Mouse (Mus musculus) heart, adult 2 months (tissue): Measurements from ENCODE around the gene Drc1. TPM values are rescaled to one million over a fixed set of nuclear protein-coding genes. Genes with fewer than 3 reads are reported as not detected.

Experiments used
- DNase-seq, 2 experiments: peaks; one replicate each; pipeline ENCODE4 v3.0.0; 2021
- H3K27ac ChIP-seq: fragments of 200-600 bp; 2 replicates; pipeline ENCODE4 v1.8.1; 2022
- H3K27me3 ChIP-seq: fragments of 200-500 bp; 2 replicates; pipeline ENCODE4 v1.6.1; 2012; ENCODE audit warnings: mild to moderate bottlenecking, low read length, inconsistent platforms, mixed read lengths; ENCODE audit not compliant: control insufficient read depth, insufficient read depth
- H3K36me3 ChIP-seq: fragments of 200-500 bp; 2 replicates; pipeline ENCODE4 v1.6.1; 2012; ENCODE audit warnings: low read length, inconsistent platforms; ENCODE audit not compliant: control insufficient read depth, insufficient read depth
- H3K4me1 ChIP-seq: fragments of 200-500 bp; 2 replicates; pipeline ENCODE4 v1.6.1; 2011; ENCODE audit warnings: low read length; ENCODE audit not compliant: control insufficient read depth, insufficient read depth
- H3K4me3 ChIP-seq: fragments of 200-600 bp; 2 replicates; pipeline ENCODE4 v1.8.1; 2022
- H3K79me2 ChIP-seq: fragments of 200-500 bp; replicated peaks from 2 replicates; pipeline ENCODE4 v1.6.1; 2012; ENCODE audit warnings: mild to moderate bottlenecking, inconsistent platforms, low read length, moderate library complexity, mixed read lengths; ENCODE audit not compliant: control insufficient read depth, insufficient read depth
- H3K9ac ChIP-seq: fragments of 200-500 bp; 2 replicates; pipeline ENCODE4 v1.6.1; 2012; ENCODE audit warnings: low read depth, mild to moderate bottlenecking, control low read depth, inconsistent platforms, low read length, mixed read lengths
- CTCF ChIP-seq: fragments of 200-600 bp; IDR thresholded peaks from 2 replicates; pipeline ENCODE4 v1.8.1; 2022; ENCODE audit warnings: antibody characterized with exemption, mild to moderate bottlenecking, moderate library complexity
- EP300 ChIP-seq: fragments of 200-500 bp; IDR thresholded peaks from 2 replicates; pipeline ENCODE4 v1.6.1; 2011; ENCODE audit warnings: low read depth, low read length, control low read depth; ENCODE audit not compliant: insufficient read depth
- POLR2A ChIP-seq: fragments of 200-500 bp; IDR thresholded peaks from 2 replicates; pipeline ENCODE4 v1.6.1; 2011; ENCODE audit warnings: mild to moderate bottlenecking, low read depth, low read length, control low read depth; ENCODE audit not compliant: insufficient read depth
- WGBS: fragments of 180-500 bp; shearing (Covaris S2); methylation state at CpG from one replicate; pipeline ENCODE4 v1.1.7; 2018; 5-methylcytosine and 5-hydroxymethylcytosine counted together
- intact Hi-C: fragments of 180-260 bp; cut with DNase I; formaldehyde crosslinking; loops from one replicate; pipeline ENCODE4 v1.15.1; 2025
- long read RNA-seq: library from polyadenylated mRNA; stranded (forward); transcript quantifications from one replicate; pipeline ENCODE4 v2.0.0, GENCODE M21; 2021
- polyA plus RNA-seq: library from polyadenylated mRNA; depleted of rRNA; stranded (reverse); fragments of >200 nt; gene quantifications from 2 replicates; pipeline ENCODE4 v1.2.3, GENCODE M21; 2012; rRNA removed
- total RNA-seq, 2 experiments: library from RNA; stranded (reverse); gene quantifications; 2 replicates each; pipeline ENCODE4 v1.2.3; 2021

Gene Drc1
- total RNA-seq: not detected
- 0.12 and 0.18 TPM in 2 replicates for polyA plus RNA-seq
- long read RNA-seq: 0 reads

DNA sequence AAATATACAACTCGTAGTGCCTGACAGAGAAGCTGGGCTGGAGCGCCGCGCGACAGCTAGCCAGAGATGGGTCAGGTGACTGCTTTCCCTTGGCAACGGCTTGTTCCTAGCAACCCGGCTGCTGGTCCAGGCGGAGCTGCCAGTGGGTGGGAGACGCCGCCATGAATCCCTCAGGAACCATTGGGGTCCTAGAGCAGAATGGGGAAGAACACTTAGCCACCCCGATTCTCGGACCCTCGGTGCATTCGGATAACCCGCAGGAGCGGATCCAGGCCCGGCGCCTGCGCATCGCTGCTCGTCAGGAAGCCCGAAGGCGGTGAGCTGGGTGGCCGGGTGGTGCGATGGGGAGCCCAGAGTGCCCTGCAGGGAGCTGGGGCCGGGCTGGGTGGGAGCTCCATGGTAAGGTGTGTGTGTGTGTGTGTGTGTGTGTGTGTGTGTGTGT is at the start of gene Drc1:
TSS of gene Drc1 (plus strand) at position 98 of the 442 bp plus-strand sequence.
- Histone ChIP-seq H3K4me1 (no peaks in the 10 kb centered on the region; the same call in 1 of the 2 replicates), H3K27me3 (no peaks in the 10 kb centered on the region; the same call in 1 of the 2 replicates), H3K36me3 (no peaks in the 10 kb centered on the region), H3K4me3 (peak within 1 kb of the TSS; percentile 23; the same call in 1 of the 2 replicates), H3K9ac (no peak within 1 kb of the TSS), H3K27ac (no peak within 1 kb of the TSS), H3K79me2 (no peaks in the 10 kb centered on the region)
- 9% methylated on average over 26 of the region's 26 CpGs for WGBS
- intact Hi-C loops: no loop called here
- DNase-seq: peak; percentile 40 to 41
- TF ChIP-seq POLR2A: no peak
- TF ChIP-seq EP300: no peak
- TF ChIP-seq CTCF: no peak

- Histone ChIP-seq H3K4me1 (peaks cover 5% of the 10 kb centered on the region), H3K79me2 (peaks cover 2% of the 10 kb centered on the region; the same call in 1 of the 2 replicates), H3K27me3 (no peaks in the 10 kb centered on the region), H3K9ac (peak overlapping the region; percentile 61), H3K36me3 (peaks cover 2% of the 10 kb centered on the region; the same call in 1 of the 2 replicates), H3K4me3 (peak overlapping the region; percentile 89), H3K27ac (peak overlapping the region; percentile 71)
- intact Hi-C loops: loop anchor here (5.0 to 10.0 kb wide), 2 partner anchors 75 to 403 kb away; partner anchors contain the start of genes Hadha and Hadhb
- 33% methylated on average over 16 of the region's 16 CpGs for WGBS
- TF ChIP-seq POLR2A (no peak), EP300 (no peak), CTCF (no peak)
- no peak for DNase-seq
Measured at GRCm38 (mm10) chr5:30231891-30232270, 49.3 kb upstream of the Drc1 start.

DNA sequence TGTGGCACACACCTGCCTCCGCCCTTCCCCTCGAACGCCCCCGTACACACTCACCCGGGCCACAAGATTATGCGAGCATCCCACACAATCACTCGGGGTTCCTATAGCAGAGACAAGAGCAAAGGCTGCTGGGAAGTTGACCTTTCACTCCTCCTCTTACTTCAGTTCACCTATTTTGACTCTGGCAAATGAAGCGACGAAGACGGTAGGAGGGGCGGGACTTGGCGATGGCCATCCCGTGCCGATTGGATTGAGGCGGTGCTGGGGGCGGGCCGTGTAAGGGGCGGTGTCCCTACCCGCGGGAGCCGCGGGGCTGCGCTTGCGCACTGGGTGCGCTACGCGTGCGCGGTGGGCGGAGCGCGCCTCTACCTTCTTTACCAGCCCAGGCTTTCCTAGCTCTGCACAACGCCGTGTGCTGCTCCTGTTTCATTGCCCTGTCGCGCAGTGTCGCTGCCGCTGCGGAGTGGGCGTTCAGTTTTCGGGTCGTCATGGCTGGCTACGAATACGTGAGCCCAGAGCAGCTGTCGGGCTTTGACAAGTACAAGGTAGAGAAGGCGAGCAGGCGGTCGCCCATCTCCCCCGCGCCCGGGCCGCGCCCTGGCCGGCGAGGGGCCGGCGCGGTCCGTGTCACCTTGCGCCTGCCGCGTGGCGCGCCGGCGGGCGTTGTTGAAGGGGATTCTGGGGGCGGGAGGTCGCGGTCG is 48.8 kb upstream of the Drc1 start, which contains the start of gene Selenoi:
TSS of gene Selenoi (plus strand) at position 311 of the 701 bp plus-strand sequence.
- TF ChIP-seq POLR2A: peak; percentile 88
- TF ChIP-seq CTCF: 0 out of 2 replicates have a peak, but pooled peaks have one; percentile 9
- TF ChIP-seq EP300: 0 out of 2 replicates have a peak, but pooled peaks have one; percentile 7
- Histone ChIP-seq H3K36me3 (peaks cover 2% of the 10 kb centered on the region; the same call in 1 of the 2 replicates), H3K27ac (peak within 1 kb of the TSS; percentile 78), H3K79me2 (peaks cover 2% of the 10 kb centered on the region; the same call in 1 of the 2 replicates), H3K4me3 (peak within 1 kb of the TSS; percentile 89), H3K4me1 (peaks cover 5% of the 10 kb centered on the region), H3K27me3 (no peaks in the 10 kb centered on the region), H3K9ac (peak within 1 kb of the TSS; percentile 66)
- WGBS: 4% methylated on average over 71 of the region's 71 CpGs
- intact Hi-C loops: loop anchor here (5.0 to 10.0 kb wide), 2 partner anchors 75 to 402 kb away; partner anchors contain the start of genes Hadha and Hadhb
- DNase-seq: peak; percentile 98 to 99

DNA sequence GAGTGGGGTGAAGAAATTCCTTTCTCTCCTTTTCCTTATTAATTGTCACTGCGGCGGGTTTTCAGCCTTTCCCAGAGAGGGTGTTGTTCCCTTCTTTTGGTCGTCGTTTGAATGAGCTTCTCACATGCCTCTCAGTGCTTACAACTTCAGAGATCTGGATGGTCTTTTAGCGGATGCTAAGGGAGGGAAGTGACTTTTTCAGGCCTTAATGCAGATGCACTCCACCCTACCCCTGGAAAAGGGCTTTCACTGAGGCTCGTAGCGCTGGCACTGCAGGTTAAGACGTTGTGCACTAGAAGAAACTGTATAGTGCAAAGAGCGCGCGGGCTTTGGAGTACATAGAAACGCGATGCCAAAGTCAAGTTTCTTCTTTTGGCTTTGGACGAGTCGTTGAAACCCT is 48.1 kb upstream of the Drc1 start:
- Histone ChIP-seq H3K9ac (peak overlapping the region; percentile 66), H3K4me1 (peaks cover 5% of the 10 kb centered on the region), H3K27me3 (no peaks in the 10 kb centered on the region), H3K79me2 (peaks cover 2% of the 10 kb centered on the region; the same call in 1 of the 2 replicates), H3K36me3 (peaks cover 2% of the 10 kb centered on the region; the same call in 1 of the 2 replicates), H3K4me3 (peak overlapping the region; percentile 89), H3K27ac (peak overlapping the region; percentile 78)
- WGBS: 2% methylated on average over 15 of the region's 15 CpGs
- intact Hi-C loops: loop anchor here (5.0 to 10.0 kb wide), 2 partner anchors 76 to 402 kb away; partner anchors contain the start of genes Hadha and Hadhb
- TF ChIP-seq EP300: no peak
- TF ChIP-seq POLR2A: no peak
- TF ChIP-seq CTCF: no peak
- DNase-seq: no peak

DNA sequence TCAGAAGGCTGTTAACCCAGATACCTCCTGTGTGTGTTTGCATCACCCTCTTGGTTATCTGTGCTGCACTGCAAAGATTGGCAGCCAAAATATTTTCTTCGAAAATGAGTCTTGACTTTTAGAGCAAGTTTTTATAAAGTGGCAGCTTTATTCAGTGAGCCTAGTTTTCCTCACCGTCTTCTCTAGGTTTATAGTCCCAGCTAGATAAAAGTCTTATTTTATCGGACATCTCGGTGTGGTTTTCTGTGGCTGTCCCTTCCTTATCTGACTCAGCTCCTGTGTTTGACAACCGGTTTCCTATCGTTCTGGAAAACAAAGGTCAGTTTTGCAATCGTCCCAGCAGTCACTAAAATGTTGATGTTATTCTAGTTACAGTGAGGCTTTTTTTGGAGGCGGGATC is 47.2 kb upstream of the Drc1 start:
- H3K4me3 ChIP-seq: no peak overlapping the region

More for the DNA sequence above, 47.2 kb upstream of the Drc1 start:
- DNase-seq: no peak
- H3K4me1 ChIP-seq: peaks cover 5% of the 10 kb centered on the region
- H3K27ac ChIP-seq: no peak overlapping the region
- intact Hi-C loops: loop anchor here (5.0 to 10.0 kb wide), 2 partner anchors 77 to 401 kb away; partner anchors contain the start of genes Hadha and Hadhb
- peaks cover 5% of the 10 kb centered on the region; the same call in 1 of the 2 replicates for H3K79me2 ChIP-seq
- H3K9ac ChIP-seq: no peak overlapping the region
- WGBS: 26% methylated on average over 8 of the region's 8 CpGs
- TF ChIP-seq EP300 (no peak), POLR2A (no peak), CTCF (no peak)
- H3K27me3 ChIP-seq: no peaks in the 10 kb centered on the region
- H3K36me3 ChIP-seq: peaks cover 2% of the 10 kb centered on the region; the same call in 1 of the 2 replicates
